Mouse (Mus musculus) heart, embryonic 13.5 days (tissue): ENCODE measurements around the gene Mindy3. TPM values are rescaled to one million over a fixed set of nuclear protein-coding genes. Genes with fewer than 3 reads are reported as not detected.
A peak's percentile ranks its signal among the peaks of the same experiment; 100 is the strongest.

Experiments used
- ATAC-seq: fragments of 200-750 bp; cut with Nextera tagmentation; 2 replicates; pipeline ENCODE4 v1.8.0; 2017; ENCODE audit warnings: moderate TSS enrichment; ENCODE audit not compliant: insufficient number of reproducible peaks, low FRiP score, low TSS enrichment; ENCODE audit errors: extremely low read depth
- H3K27ac ChIP-seq: fragments of 300-500 bp; sonication (generic); replicated peaks from 2 replicates; pipeline ENCODE4 v1.5.1; 2015; ENCODE audit warnings: moderate library complexity, mild to moderate bottlenecking, inconsistent platforms
- H3K27me3 ChIP-seq: fragments of 300-500 bp; sonication (generic); replicated peaks from 2 replicates; pipeline ENCODE4 v1.6.1; 2015; ENCODE audit warnings: mild to moderate bottlenecking, inconsistent platforms
- H3K36me3 ChIP-seq: fragments of 300-500 bp; sonication (generic); 2 replicates; pipeline ENCODE4 v1.6.1; 2015; ENCODE audit warnings: mild to moderate bottlenecking, inconsistent platforms
- H3K4me1 ChIP-seq: fragments of 300-500 bp; sonication (generic); 2 replicates; pipeline ENCODE4 v1.6.1; 2015; ENCODE audit warnings: inconsistent platforms
- H3K4me2 ChIP-seq: fragments of 300-500 bp; sonication (generic); 2 replicates; pipeline ENCODE4 v1.6.1; 2015; ENCODE audit warnings: inconsistent platforms, mild to moderate bottlenecking, moderate library complexity
- H3K4me3 ChIP-seq: fragments of 300-500 bp; sonication (generic); 2 replicates; pipeline ENCODE4 v1.5.1; 2015; ENCODE audit warnings: moderate library complexity, mild to moderate bottlenecking, inconsistent platforms
- H3K9ac ChIP-seq: fragments of 300-500 bp; sonication (generic); 2 replicates; pipeline ENCODE4 v1.6.1; 2015; ENCODE audit warnings: inconsistent platforms, mild to moderate bottlenecking, moderate library complexity
- H3K9me3 ChIP-seq: fragments of 300-500 bp; sonication (generic); 2 replicates; pipeline ENCODE4 v1.6.1; 2016; ENCODE audit warnings: inconsistent platforms
- WGBS: fragments of 180-500 bp; shearing (Covaris S2); methylation state at CpG from one replicate; pipeline ENCODE4 v1.1.7; 2015; ENCODE audit warnings: mixed read lengths; 5-methylcytosine and 5-hydroxymethylcytosine counted together
- polyA plus RNA-seq: library from polyadenylated mRNA; unstranded; fragments of >200 nt; fragmentation: Nextera tagmentation; extraction: Ambion mirVana; gene quantifications from 2 replicates; pipeline ENCODE4 v1.2.1, GENCODE M21; 2015

The Mindy3 gene
- polyA plus RNA-seq, 1 experiment from 2014 or later: 28.1 TPM

GRCm38 (mm10) chr2:12327216-12327615, 92.1 kb downstream of the Mindy3 start:
- Histone ChIP-seq H3K4me1 (peaks cover 32% of the 10 kb centered on the region), H3K9ac (peak overlapping the region; percentile 61), H3K4me2 (peak overlapping the region; percentile 70), H3K27ac (peak overlapping the region; percentile 36; the same call in 1 of the 2 replicates), H3K27me3 (no peaks in the 10 kb centered on the region), H3K9me3 (no peaks in the 10 kb centered on the region), H3K36me3 (no peaks in the 10 kb centered on the region), H3K4me3 (peak overlapping the region; percentile 51)
- 12% methylated on average over 10 of the region's 10 CpGs for WGBS
- ATAC-seq: peak; percentile 64; the same call in 1 of the 2 replicates

GRCm38 (mm10) chr2:12325868-12326267, 93.4 kb downstream of the Mindy3 start:
- no peaks in the 10 kb centered on the region for H3K36me3 ChIP-seq
- no peak overlapping the region for H3K4me2 ChIP-seq
- no peaks in the 10 kb centered on the region for H3K27me3 ChIP-seq
- H3K27ac ChIP-seq: peak overlapping the region; percentile 72
- H3K4me1 ChIP-seq: peaks cover 32% of the 10 kb centered on the region
- H3K9me3 ChIP-seq: no peaks in the 10 kb centered on the region
- 77% methylated on average over 2 of the region's 2 CpGs for WGBS
- no peak overlapping the region for H3K4me3 ChIP-seq
- H3K9ac ChIP-seq: no peak overlapping the region
- ATAC-seq: no peak

- peak overlapping the region; percentile 72 for H3K27ac ChIP-seq
- no peak overlapping the region for H3K4me3 ChIP-seq
- no peaks in the 10 kb centered on the region for H3K36me3 ChIP-seq
- H3K27me3 ChIP-seq: no peaks in the 10 kb centered on the region
- no peak overlapping the region for H3K4me2 ChIP-seq
- no peak overlapping the region for H3K9ac ChIP-seq
- 53% methylated on average over 6 of the region's 6 CpGs for WGBS
- H3K4me1 ChIP-seq: peaks cover 32% of the 10 kb centered on the region
- H3K9me3 ChIP-seq: no peaks in the 10 kb centered on the region
- ATAC-seq: peak; percentile 44; the same call in 1 of the 2 replicates
Measured at GRCm38 (mm10) chr2:12325417-12325816, 93.9 kb downstream of the Mindy3 start.

DNA sequence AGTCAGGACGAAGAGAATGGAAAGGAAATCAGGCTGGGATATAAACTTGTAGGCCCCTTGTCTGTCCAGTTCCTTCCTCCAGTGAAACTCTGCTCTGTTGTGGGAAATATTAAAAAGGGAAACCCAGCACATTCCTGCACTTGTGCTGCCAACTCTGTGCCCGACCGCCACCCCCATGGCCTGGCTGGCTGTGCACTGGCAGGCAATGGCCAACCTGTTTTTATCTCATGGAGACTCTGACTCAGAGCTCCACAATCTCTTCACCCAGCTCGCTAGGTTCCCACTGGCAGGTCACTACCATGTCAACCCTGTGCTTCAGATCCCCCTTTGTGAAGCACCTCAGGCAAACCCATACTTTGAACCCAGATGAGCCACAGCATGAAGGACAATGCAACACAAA, 98.4 kb downstream of the Mindy3 start:
- no peak overlapping the region for H3K27ac ChIP-seq
- no peaks in the 10 kb centered on the region for H3K36me3 ChIP-seq
- 73% methylated on average over 4 of the region's 4 CpGs for WGBS
- no peak for ATAC-seq
- no peak overlapping the region for H3K9ac ChIP-seq
- no peak overlapping the region for H3K4me2 ChIP-seq
- H3K27me3 ChIP-seq: no peaks in the 10 kb centered on the region
- no peaks in the 10 kb centered on the region for H3K9me3 ChIP-seq
- peaks cover 6% of the 10 kb centered on the region; the same call in 1 of the 2 replicates for H3K4me1 ChIP-seq
- H3K4me3 ChIP-seq: no peak overlapping the region

- Histone ChIP-seq H3K27me3 (no peaks in the 10 kb centered on the region), H3K4me3 (no peak overlapping the region), H3K4me1 (0 out of 2 replicates have a peak, but pooled peaks cover 3% of the 10 kb centered on the region), H3K36me3 (no peaks in the 10 kb centered on the region), H3K27ac (no peak overlapping the region), H3K9ac (no peak overlapping the region), H3K4me2 (no peak overlapping the region), H3K9me3 (no peaks in the 10 kb centered on the region)
- 82% methylated on average over 3 of the region's 3 CpGs for WGBS
- no peak for ATAC-seq
Measured at GRCm38 (mm10) chr2:12318715-12319114, 100.6 kb downstream of the Mindy3 start.

- H3K4me3 ChIP-seq: no peak overlapping the region
- WGBS: 81% methylated on average over 4 of the region's 4 CpGs
- H3K9ac ChIP-seq: no peak overlapping the region
- H3K4me2 ChIP-seq: no peak overlapping the region
- H3K27ac ChIP-seq: no peak overlapping the region
- no peaks in the 10 kb centered on the region for H3K27me3 ChIP-seq
- ATAC-seq: no peak
- H3K9me3 ChIP-seq: no peaks in the 10 kb centered on the region
- 0 out of 2 replicates have a peak, but pooled peaks cover 3% of the 10 kb centered on the region for H3K4me1 ChIP-seq
- no peaks in the 10 kb centered on the region for H3K36me3 ChIP-seq
Measured at GRCm38 (mm10) chr2:12318036-12318435, 101.2 kb downstream of the Mindy3 start.

GRCm38 (mm10) chr2:12317343-12317742, 101.9 kb downstream of the Mindy3 start:
- Histone ChIP-seq H3K4me2 (no peak overlapping the region), H3K27ac (no peak overlapping the region), H3K9ac (no peak overlapping the region), H3K4me1 (0 out of 2 replicates have a peak, but pooled peaks cover 3% of the 10 kb centered on the region), H3K9me3 (no peaks in the 10 kb centered on the region), H3K27me3 (no peaks in the 10 kb centered on the region), H3K4me3 (no peak overlapping the region), H3K36me3 (no peaks in the 10 kb centered on the region)
- no peak for ATAC-seq
- WGBS: 75% methylated on average over 5 of the region's 5 CpGs

DNA sequence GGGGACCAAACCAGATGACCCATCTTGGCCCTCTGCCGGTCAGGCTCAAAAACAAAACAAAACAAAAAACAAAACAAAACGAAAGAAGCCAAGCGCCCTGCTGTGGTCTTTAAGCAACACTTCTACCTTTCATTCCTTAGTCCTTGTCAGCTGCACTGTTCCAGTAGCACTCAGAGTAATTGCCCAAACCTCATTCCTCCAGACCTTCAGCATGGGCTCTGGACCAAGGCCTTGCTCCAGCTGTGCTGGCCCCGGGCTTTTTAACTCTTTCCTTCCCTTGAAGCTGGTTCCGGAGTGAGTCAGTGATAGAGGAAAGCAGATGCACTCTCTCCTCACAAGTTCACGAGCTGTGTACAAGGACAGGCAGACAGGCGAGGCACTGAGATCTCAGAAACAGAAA, 102.9 kb downstream of the Mindy3 start:
- WGBS: 28% methylated on average over 7 of the region's 7 CpGs
- no peak overlapping the region for H3K9ac ChIP-seq
- no peak for ATAC-seq
- no peaks in the 10 kb centered on the region for H3K9me3 ChIP-seq
- no peaks in the 10 kb centered on the region for H3K36me3 ChIP-seq
- 0 out of 2 replicates have a peak, but pooled peaks cover 3% of the 10 kb centered on the region for H3K4me1 ChIP-seq
- no peaks in the 10 kb centered on the region for H3K27me3 ChIP-seq
- H3K27ac ChIP-seq: no peak overlapping the region
- H3K4me2 ChIP-seq: no peak overlapping the region
- H3K4me3 ChIP-seq: no peak overlapping the region

- Histone ChIP-seq H3K27ac (no peak overlapping the region), H3K4me2 (no peak overlapping the region), H3K9ac (no peak overlapping the region), H3K27me3 (no peaks in the 10 kb centered on the region), H3K36me3 (no peaks in the 10 kb centered on the region), H3K9me3 (no peaks in the 10 kb centered on the region), H3K4me3 (no peak overlapping the region), H3K4me1 (0 out of 2 replicates have a peak, but pooled peaks cover 3% of the 10 kb centered on the region)
- ATAC-seq: no peak
- WGBS: 76% methylated on average over 6 of the region's 6 CpGs
Measured at GRCm38 (mm10) chr2:12314028-12314427, 105.2 kb downstream of the Mindy3 start.

DNA sequence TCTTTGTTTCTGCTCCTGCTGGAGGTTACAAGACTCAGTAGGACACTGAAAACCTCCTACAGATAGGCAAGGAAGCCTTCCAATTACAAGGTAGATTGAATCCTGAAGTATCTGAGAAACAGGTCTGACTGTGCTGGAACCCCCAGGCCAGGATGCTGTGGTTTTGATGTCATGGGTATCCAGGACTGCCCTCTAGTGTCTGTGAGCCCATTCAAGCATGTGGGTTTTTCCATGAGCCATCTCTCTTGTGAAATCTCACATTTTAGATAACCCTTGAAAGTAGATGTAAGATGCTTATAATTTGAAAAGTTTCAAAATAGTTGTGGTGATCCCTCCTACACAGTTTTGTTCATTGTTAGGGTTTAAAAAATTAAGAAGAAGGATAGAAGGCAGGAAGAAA, 110.8 kb downstream of the Mindy3 start:
- no peaks in the 10 kb centered on the region for H3K36me3 ChIP-seq
- ATAC-seq: no peak
- H3K4me3 ChIP-seq: no peak overlapping the region
- H3K27ac ChIP-seq: no peak overlapping the region
- H3K9ac ChIP-seq: no peak overlapping the region
- H3K4me1 ChIP-seq: peaks cover 7% of the 10 kb centered on the region
- H3K27me3 ChIP-seq: no peaks in the 10 kb centered on the region
- H3K4me2 ChIP-seq: no peak overlapping the region
- H3K9me3 ChIP-seq: no peaks in the 10 kb centered on the region

- Histone ChIP-seq H3K36me3 (no peaks in the 10 kb centered on the region), H3K4me3 (no peak overlapping the region), H3K4me1 (peaks cover 7% of the 10 kb centered on the region), H3K4me2 (no peak overlapping the region), H3K9me3 (no peaks in the 10 kb centered on the region), H3K27me3 (peaks cover 4% of the 10 kb centered on the region; the same call in 1 of the 2 replicates), H3K27ac (no peak overlapping the region), H3K9ac (no peak overlapping the region)
- no peak for ATAC-seq
Measured at GRCm38 (mm10) chr2:12307311-12307710, 112.0 kb downstream of the Mindy3 start.

GRCm38 (mm10) chr2:12305064-12305650, 114.1 kb downstream of the Mindy3 start:
- Histone ChIP-seq H3K27me3 (peaks cover 15% of the 10 kb centered on the region), H3K4me3 (no peak overlapping the region), H3K9me3 (no peaks in the 10 kb centered on the region), H3K36me3 (no peaks in the 10 kb centered on the region), H3K9ac (no peak overlapping the region), H3K4me1 (peaks cover 17% of the 10 kb centered on the region), H3K27ac (no peak overlapping the region), H3K4me2 (no peak overlapping the region)
- no peak for ATAC-seq
- 69% methylated on average over 9 of the region's 9 CpGs for WGBS
